Mouse (Mus musculus) midbrain, postnatal 0 days (tissue): ENCODE measurements at regions not wholly inside any gene's neighbourhood (a gene's known extent, or its start where the extent isn't known, plus 50 kb on each side); places are given as distances from the start of the nearest gene placed in this dataset.

Experiments
- ATAC-seq: fragments of 200-750 bp; cut with Nextera tagmentation; 2 replicates; pipeline ENCODE4 v1.8.0; 2017; ENCODE audit warnings: moderate number of reproducible peaks, mild to moderate bottlenecking, moderate TSS enrichment, moderate library complexity; ENCODE audit not compliant: low FRiP score
- DNase-seq: peaks from one replicate; pipeline ENCODE4 v3.0.0-alpha.2; 2015; ENCODE audit warnings: low spot score
- H3K27ac ChIP-seq: fragments of 300-500 bp; sonication (generic); 2 replicates; pipeline ENCODE4 v1.5.1; 2014; ENCODE audit warnings: low read depth, mild to moderate bottlenecking, low read length, mixed read lengths
- H3K27me3 ChIP-seq: fragments of 300-500 bp; sonication (generic); 2 replicates; pipeline ENCODE4 v1.6.1; 2014; ENCODE audit warnings: low read length, control low read depth, mixed read lengths; ENCODE audit not compliant: insufficient read depth
- H3K36me3 ChIP-seq: fragments of 300-500 bp; sonication (generic); 2 replicates; pipeline ENCODE4 v1.6.1; 2014; ENCODE audit warnings: low read length, control low read depth, mixed read lengths; ENCODE audit not compliant: insufficient read depth
- H3K4me1 ChIP-seq: fragments of 300-500 bp; sonication (generic); 2 replicates; pipeline ENCODE4 v1.6.1; 2014; ENCODE audit warnings: mild to moderate bottlenecking, control low read depth, antibody characterized with exemption, low read length, mixed read lengths; ENCODE audit not compliant: insufficient read depth
- H3K4me2 ChIP-seq: fragments of 300-500 bp; sonication (generic); 2 replicates; pipeline ENCODE4 v1.6.1; 2014; ENCODE audit warnings: low read depth, mild to moderate bottlenecking, low read length, mixed read lengths; ENCODE audit not compliant: poor library complexity, severe bottlenecking
- H3K4me3 ChIP-seq: fragments of 300-500 bp; sonication (generic); 2 replicates; pipeline ENCODE4 v1.5.1; 2014; ENCODE audit warnings: low read depth, mild to moderate bottlenecking, low read length, moderate library complexity
- H3K9ac ChIP-seq: fragments of 300-500 bp; sonication (generic); replicated peaks from 2 replicates; pipeline ENCODE4 v1.6.1; 2014; ENCODE audit warnings: mild to moderate bottlenecking, low read length, moderate library complexity, mixed read lengths; ENCODE audit not compliant: poor library complexity, severe bottlenecking
- H3K9me3 ChIP-seq: fragments of 300-500 bp; sonication (generic); 2 replicates; pipeline ENCODE4 v1.6.1; 2016; ENCODE audit warnings: low read length, control low read depth
- CTCF ChIP-seq: IDR thresholded peaks from 2 replicates; pipeline ENCODE4 v1.5.1; 2016; ENCODE audit warnings: antibody characterized with exemption, mild to moderate bottlenecking
- WGBS: fragments of 180-500 bp; shearing (Covaris S2); extraction: QIAGEN DNeasy Blood & Tissue Kit; methylation state at CpG from one replicate; pipeline ENCODE4 v1.1.7; 2014; 5-methylcytosine and 5-hydroxymethylcytosine counted together

GRCm38 (mm10) chr19:59574346-59574745 is 116.2 kb downstream of the Emx2 start:
- WGBS: 67% methylated on average over 3 of the region's 3 CpGs
- Histone ChIP-seq H3K9ac (no peak overlapping the region), H3K27me3 (no peaks in the 10 kb centered on the region), H3K36me3 (no peaks in the 10 kb centered on the region), H3K27ac (no peak overlapping the region), H3K9me3 (no peaks in the 10 kb centered on the region), H3K4me3 (no peak overlapping the region), H3K4me2 (no peak overlapping the region), H3K4me1 (no peaks in the 10 kb centered on the region)
- TF ChIP-seq CTCF: no peak
- peak; percentile 69 for DNase-seq
- ATAC-seq: no peak

DNA sequence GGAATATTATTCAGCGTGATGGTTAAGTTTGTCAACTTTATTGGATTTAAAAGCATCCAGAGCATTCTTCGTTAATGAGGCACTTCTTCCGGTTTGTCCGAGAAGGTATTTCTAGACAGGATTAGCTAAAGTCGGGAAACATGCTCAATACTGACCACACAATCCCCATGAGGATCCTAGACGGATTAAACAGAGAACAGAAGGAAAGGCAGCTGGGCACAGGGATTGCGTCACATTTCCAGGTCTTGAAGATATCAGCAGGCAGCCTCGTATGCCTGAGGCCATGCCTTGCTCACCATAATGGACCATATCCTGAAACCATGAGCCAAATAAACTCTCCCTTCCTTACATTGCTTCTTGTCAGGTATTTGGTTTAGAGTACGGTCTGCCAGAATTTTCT is 119.7 kb downstream of the Emx2 start:
- no peak for TF ChIP-seq CTCF
- H3K36me3 ChIP-seq: no peaks in the 10 kb centered on the region
- no peak overlapping the region for H3K9ac ChIP-seq
- ATAC-seq (no peak), DNase-seq (peak; percentile 5)
- WGBS: 56% methylated on average over 9 of the region's 9 CpGs
- no peak overlapping the region for H3K27ac ChIP-seq
- no peak overlapping the region for H3K4me3 ChIP-seq
- no peaks in the 10 kb centered on the region for H3K27me3 ChIP-seq
- no peaks in the 10 kb centered on the region for H3K4me1 ChIP-seq
- no peak overlapping the region for H3K4me2 ChIP-seq
- no peaks in the 10 kb centered on the region for H3K9me3 ChIP-seq

DNA sequence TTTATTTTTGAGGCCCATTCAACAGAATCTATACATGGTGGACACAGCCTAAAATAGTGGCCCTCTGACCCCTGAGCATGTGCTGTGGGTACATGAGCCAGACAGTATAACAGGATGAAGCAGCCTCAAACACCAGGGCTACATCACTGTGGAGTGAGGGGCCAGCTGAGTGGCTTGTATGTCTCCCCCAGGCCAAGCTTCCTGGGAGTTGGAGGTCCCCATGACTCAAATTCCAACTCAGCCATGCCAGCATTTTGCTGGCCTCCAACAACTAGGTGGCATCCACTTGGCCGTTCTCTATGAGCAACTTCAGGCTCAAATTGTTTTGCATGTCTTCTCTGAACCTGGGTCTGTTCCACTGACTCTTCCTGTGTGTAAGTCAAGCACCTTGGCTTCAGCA is 121.5 kb downstream of the Emx2 start:
- WGBS: 100% methylated on average over 1 of the region's 1 CpGs
- no peak for DNase-seq
- Histone ChIP-seq H3K9me3 (no peaks in the 10 kb centered on the region), H3K36me3 (no peaks in the 10 kb centered on the region), H3K27ac (no peak overlapping the region), H3K4me3 (no peak overlapping the region), H3K4me1 (no peaks in the 10 kb centered on the region), H3K27me3 (no peaks in the 10 kb centered on the region), H3K9ac (no peak overlapping the region), H3K4me2 (no peak overlapping the region)
- TF ChIP-seq CTCF: no peak
- ATAC-seq: no peak

DNA sequence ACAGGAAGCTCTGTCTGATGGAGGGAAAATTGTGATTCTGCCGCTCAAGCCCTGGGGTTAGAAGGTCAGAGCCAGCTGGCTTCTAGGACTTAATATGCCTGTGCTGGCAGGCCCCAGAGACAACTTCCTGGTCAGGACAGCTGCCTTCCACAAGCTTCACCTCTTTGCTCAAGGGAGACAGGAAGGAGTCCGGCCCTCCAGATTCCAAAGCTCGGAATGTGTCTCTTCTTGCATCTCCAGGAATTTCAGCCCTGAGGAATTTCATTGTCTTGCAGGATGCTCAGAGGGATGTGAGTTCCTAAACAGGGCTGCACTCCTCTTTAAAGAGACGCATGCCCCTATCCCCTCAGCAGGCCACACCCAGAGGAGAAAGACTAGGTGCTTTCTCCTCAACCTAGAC is 127.7 kb downstream of the Emx2 start:
- Histone ChIP-seq H3K4me2 (no peak overlapping the region), H3K27ac (no peak overlapping the region), H3K4me3 (no peak overlapping the region), H3K9me3 (no peaks in the 10 kb centered on the region), H3K9ac (no peak overlapping the region), H3K4me1 (no peaks in the 10 kb centered on the region; the same call in 1 of the 2 replicates), H3K27me3 (no peaks in the 10 kb centered on the region), H3K36me3 (no peaks in the 10 kb centered on the region)
- no peak for ATAC-seq
- 52% methylated on average over 4 of the region's 4 CpGs for WGBS
- no peak for TF ChIP-seq CTCF
- DNase-seq: no peak

DNA sequence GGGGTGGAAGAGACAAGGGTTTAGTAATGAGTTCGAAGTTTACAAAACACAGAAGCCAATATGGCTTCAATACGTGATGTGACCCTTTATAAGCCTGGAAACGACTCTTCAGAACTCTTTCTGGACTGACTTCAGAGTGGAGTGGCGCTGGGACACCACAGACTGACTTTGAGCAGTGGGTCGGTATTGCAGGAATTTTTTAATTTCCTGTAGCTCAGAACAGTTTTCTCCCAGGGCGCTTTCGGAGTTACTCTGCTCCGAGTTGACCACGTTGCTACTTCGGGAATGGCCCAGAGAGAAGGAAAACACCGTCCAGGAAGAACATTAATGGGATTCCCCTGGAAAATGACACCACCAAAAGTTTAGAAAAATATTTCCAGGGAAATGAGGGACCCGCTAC is 129.1 kb downstream of the Emx2 start:
- Histone ChIP-seq H3K4me3 (no peak overlapping the region), H3K27ac (no peak overlapping the region), H3K9me3 (no peaks in the 10 kb centered on the region), H3K36me3 (no peaks in the 10 kb centered on the region), H3K9ac (no peak overlapping the region), H3K27me3 (no peaks in the 10 kb centered on the region), H3K4me1 (no peaks in the 10 kb centered on the region; the same call in 1 of the 2 replicates), H3K4me2 (no peak overlapping the region)
- DNase-seq (no peak), ATAC-seq (no peak)
- 79% methylated on average over 12 of the region's 12 CpGs for WGBS
- TF ChIP-seq CTCF: no peak

- H3K9ac ChIP-seq: no peak overlapping the region
- peak overlapping the region; percentile 15; the same call in 1 of the 2 replicates for H3K4me3 ChIP-seq
- H3K27me3 ChIP-seq: no peaks in the 10 kb centered on the region
- TF ChIP-seq CTCF: no peak
- DNase-seq (peak; percentile 40), ATAC-seq (no peak)
- H3K27ac ChIP-seq: no peak overlapping the region
- peak overlapping the region; percentile 41 for H3K4me2 ChIP-seq
- WGBS: 6% methylated on average over 17 of the region's 17 CpGs
- H3K4me1 ChIP-seq: no peaks in the 10 kb centered on the region; the same call in 1 of the 2 replicates
- H3K36me3 ChIP-seq: no peaks in the 10 kb centered on the region
- H3K9me3 ChIP-seq: no peaks in the 10 kb centered on the region
These were observed 129.9 kb downstream of the Emx2 start for GRCm38 (mm10) chr19:59588068-59588522.
